Mouse (Mus musculus) hindbrain, embryonic 14.5 days (tissue): ENCODE data around the gene Iqcd. TPM values are rescaled to one million over a fixed set of nuclear protein-coding genes. Genes with fewer than 3 reads are reported as not detected.

Experiments
- ATAC-seq: fragments of 200-750 bp; cut with Nextera tagmentation; 2 replicates; pipeline ENCODE4 v1.8.0; 2017; ENCODE audit warnings: moderate number of reproducible peaks, mild to moderate bottlenecking, moderate TSS enrichment, moderate library complexity; ENCODE audit not compliant: low FRiP score
- DNase-seq: peaks from one replicate; pipeline ENCODE4 v3.0.0-alpha.2; 2015; ENCODE audit warnings: low spot score
- H3K27ac ChIP-seq: fragments of 300-500 bp; sonication (generic); 2 replicates; pipeline ENCODE4 v1.5.1; 2014; ENCODE audit warnings: mild to moderate bottlenecking, moderate library complexity
- H3K27me3 ChIP-seq: fragments of 300-500 bp; sonication (generic); 2 replicates; pipeline ENCODE4 v1.6.1; 2014; ENCODE audit warnings: mild to moderate bottlenecking, low read length, mixed read lengths; ENCODE audit not compliant: control insufficient read depth, insufficient read depth
- H3K36me3 ChIP-seq: fragments of 300-500 bp; sonication (generic); replicated peaks from 2 replicates; pipeline ENCODE4 v1.6.1; 2014; ENCODE audit not compliant: control insufficient read depth, insufficient read depth
- H3K4me1 ChIP-seq: fragments of 300-500 bp; sonication (generic); replicated peaks from 2 replicates; pipeline ENCODE4 v1.6.1; 2014; ENCODE audit warnings: antibody characterized with exemption, low read length, mixed read lengths; ENCODE audit not compliant: control insufficient read depth, insufficient read depth
- H3K4me2 ChIP-seq: fragments of 300-500 bp; sonication (generic); replicated peaks from 2 replicates; pipeline ENCODE4 v1.6.1; 2014; ENCODE audit warnings: mild to moderate bottlenecking, moderate library complexity
- H3K4me3 ChIP-seq: fragments of 300-500 bp; sonication (generic); replicated peaks from 2 replicates; pipeline ENCODE4 v1.5.1; 2014; ENCODE audit warnings: mild to moderate bottlenecking, low read length
- H3K9ac ChIP-seq: fragments of 300-500 bp; sonication (generic); 2 replicates; pipeline ENCODE4 v1.6.1; 2014
- H3K9me3 ChIP-seq: fragments of 300-500 bp; sonication (generic); 2 replicates; pipeline ENCODE4 v1.6.1; 2016; ENCODE audit warnings: low read length; ENCODE audit not compliant: control insufficient read depth
- WGBS: fragments of 180-500 bp; shearing (Covaris S2); extraction: QIAGEN DNeasy Blood & Tissue Kit; methylation state at CpG from one replicate; pipeline ENCODE4 v1.1.7; 2014; 5-methylcytosine and 5-hydroxymethylcytosine counted together
- polyA plus RNA-seq: library from polyadenylated mRNA; unstranded; fragments of >200 nt; fragmentation: Nextera tagmentation; extraction: Ambion mirVana; gene quantifications from 2 replicates; pipeline ENCODE4 v1.2.1, GENCODE M21; 2014

The Iqcd gene
- polyA plus RNA-seq, 1 experiment from 2014 or later = 1.9 TPM

DNA sequence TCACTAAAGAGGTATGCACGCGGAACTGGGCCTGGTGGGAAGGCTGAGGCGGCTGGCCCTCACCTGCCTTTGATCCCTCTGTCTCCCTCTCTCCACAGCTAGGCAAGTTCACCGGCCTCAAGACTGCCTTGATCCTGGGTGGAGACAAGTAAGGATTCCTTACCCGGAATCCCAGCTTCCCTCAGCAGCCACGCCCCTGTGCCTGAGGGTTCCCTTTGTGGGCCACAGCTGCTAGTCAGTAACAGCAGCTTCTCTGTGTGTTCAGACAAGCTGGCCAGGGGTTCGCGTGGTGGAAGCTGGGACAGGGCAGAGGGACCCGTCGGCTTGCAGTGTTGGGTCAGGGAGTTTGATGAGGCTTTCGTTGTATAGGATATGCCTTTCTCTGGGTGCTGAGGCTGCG, 30.0 kb downstream of the Iqcd start:
- peaks cover 75% of the 10 kb centered on the region for H3K36me3 ChIP-seq

GRCm38 (mm10) chr5:120619201-120619600, 30.4 kb downstream of the Iqcd start:
- 14% methylated on average over 5 of the region's 5 CpGs for WGBS
- no peak for ATAC-seq

More for the DNA sequence above, 30.0 kb downstream of the Iqcd start:
- no peak overlapping the region for H3K4me2 ChIP-seq
- peaks cover 5% of the 10 kb centered on the region; the same call in 1 of the 2 replicates for H3K4me1 ChIP-seq
- DNase-seq (no peak), ATAC-seq (no peak)
- H3K9me3 ChIP-seq = no peaks in the 10 kb centered on the region
- no peak overlapping the region for H3K27ac ChIP-seq
- H3K9ac ChIP-seq = no peak overlapping the region
- H3K4me3 ChIP-seq = no peak overlapping the region
- WGBS = 88% methylated on average over 12 of the region's 12 CpGs
- no peaks in the 10 kb centered on the region for H3K27me3 ChIP-seq

GRCm38 (mm10) chr5:120620375-120621077, 31.7 kb downstream of the Iqcd start:
- H3K36me3 ChIP-seq = peaks cover 92% of the 10 kb centered on the region
- H3K9ac ChIP-seq = no peak overlapping the region
- DNase-seq (peak; percentile 90), ATAC-seq (0 out of 2 replicates have a peak, but pooled peaks have one; percentile 14)
- no peak overlapping the region for H3K27ac ChIP-seq
- no peaks in the 10 kb centered on the region for H3K4me1 ChIP-seq
- no peak overlapping the region for H3K4me3 ChIP-seq
- no peaks in the 10 kb centered on the region for H3K27me3 ChIP-seq
- H3K4me2 ChIP-seq = no peak overlapping the region
- 70% methylated on average over 18 of the region's 18 CpGs for WGBS
- no peaks in the 10 kb centered on the region for H3K9me3 ChIP-seq

More at GRCm38 (mm10) chr5:120619201-120619600, 30.4 kb downstream of the Iqcd start:
- H3K9ac ChIP-seq = no peak overlapping the region
- no peak overlapping the region for H3K4me3 ChIP-seq
- no peak overlapping the region for H3K4me2 ChIP-seq
- H3K36me3 ChIP-seq = peaks cover 79% of the 10 kb centered on the region
- DNase-seq = peak; percentile 68
- H3K27me3 ChIP-seq = no peaks in the 10 kb centered on the region
- no peak overlapping the region for H3K27ac ChIP-seq
- H3K4me1 ChIP-seq = peaks cover under 1% of the 10 kb centered on the region; the same call in 1 of the 2 replicates
- no peaks in the 10 kb centered on the region for H3K9me3 ChIP-seq

GRCm38 (mm10) chr5:120621078-120621765, 32.4 kb downstream of the Iqcd start:
- Histone ChIP-seq H3K9ac (0 out of 2 replicates have a peak overlapping the region, but pooled peaks have one; percentile 3), H3K27me3 (no peaks in the 10 kb centered on the region), H3K4me2 (no peak overlapping the region), H3K4me3 (no peak overlapping the region), H3K4me1 (no peaks in the 10 kb centered on the region), H3K27ac (no peak overlapping the region), H3K9me3 (no peaks in the 10 kb centered on the region), H3K36me3 (peaks cover 96% of the 10 kb centered on the region)
- ATAC-seq (no peak), DNase-seq (peak; percentile 21)
- 90% methylated on average over 23 of the region's 23 CpGs for WGBS

DNA sequence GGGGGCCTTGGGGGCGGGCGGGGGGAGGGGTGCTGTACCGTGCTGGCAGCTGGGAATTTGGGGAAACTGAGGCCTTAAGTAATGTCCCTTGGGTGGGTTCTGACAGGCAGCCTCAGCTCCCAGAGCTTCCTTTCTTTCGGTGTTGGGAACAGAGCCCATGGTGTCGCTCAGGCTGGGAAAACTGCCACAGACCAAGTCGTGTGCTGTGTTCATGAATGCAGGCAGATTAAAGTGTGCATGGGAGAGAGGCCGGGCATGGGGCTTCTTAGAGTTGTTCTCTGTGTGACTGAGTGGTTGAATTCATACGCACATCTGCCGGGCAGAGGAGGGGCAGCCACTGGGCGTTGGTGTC, 33.0 kb downstream of the Iqcd start:
- Histone ChIP-seq H3K4me3 (no peak overlapping the region), H3K4me1 (no peaks in the 10 kb centered on the region), H3K27ac (no peak overlapping the region), H3K9me3 (no peaks in the 10 kb centered on the region), H3K27me3 (no peaks in the 10 kb centered on the region), H3K36me3 (peaks cover 99% of the 10 kb centered on the region), H3K4me2 (no peak overlapping the region), H3K9ac (no peak overlapping the region)
- 92% methylated on average over 10 of the region's 10 CpGs for WGBS
- no peak for DNase-seq
- no peak for ATAC-seq

DNA sequence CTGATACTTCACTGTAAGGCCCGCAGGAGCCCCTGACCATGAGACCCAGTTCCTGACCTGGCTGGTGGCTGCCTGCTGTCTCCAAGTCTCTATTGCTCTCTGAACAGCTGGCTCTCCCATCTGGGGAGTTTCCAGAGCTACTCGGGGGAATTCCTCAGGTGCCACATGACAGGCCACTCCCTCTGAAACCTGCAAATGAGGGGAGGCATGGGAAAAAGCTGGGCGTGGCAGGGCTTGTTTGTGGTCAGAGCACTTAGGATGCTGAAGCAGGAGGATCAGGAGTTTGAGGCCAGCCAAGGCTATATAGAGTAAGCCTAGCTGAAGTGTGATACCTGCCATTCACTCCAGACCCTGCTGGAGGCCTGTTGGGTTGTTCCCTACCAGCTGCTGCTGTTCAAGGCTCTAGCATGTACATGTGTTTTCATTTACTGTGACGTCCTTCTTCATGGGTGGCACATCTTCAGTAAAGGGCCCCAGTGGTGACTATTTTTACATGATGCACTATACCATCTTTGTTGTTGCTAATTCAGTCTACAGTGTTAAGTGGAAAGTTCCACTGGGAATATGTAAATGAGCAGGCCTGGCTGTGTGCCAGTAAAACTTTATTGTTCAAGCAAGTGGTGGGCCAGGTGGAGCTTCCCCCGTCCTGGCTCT, 33.5 kb downstream of the Iqcd start:
- Histone ChIP-seq H3K27ac (no peak overlapping the region), H3K9ac (no peak overlapping the region), H3K36me3 (peaks cover 99% of the 10 kb centered on the region), H3K4me3 (no peak overlapping the region), H3K27me3 (no peaks in the 10 kb centered on the region), H3K4me2 (no peak overlapping the region), H3K9me3 (no peaks in the 10 kb centered on the region), H3K4me1 (no peaks in the 10 kb centered on the region)
- 69% methylated on average over 5 of the region's 5 CpGs for WGBS
- ATAC-seq (no peak), DNase-seq (no peak)

- WGBS = 88% methylated on average over 10 of the region's 10 CpGs
- Histone ChIP-seq H3K4me3 (no peak overlapping the region), H3K4me2 (no peak overlapping the region), H3K27ac (no peak overlapping the region), H3K36me3 (peaks cover 89% of the 10 kb centered on the region), H3K4me1 (no peaks in the 10 kb centered on the region), H3K9ac (no peak overlapping the region; the same call in 1 of the 2 replicates), H3K9me3 (no peaks in the 10 kb centered on the region), H3K27me3 (no peaks in the 10 kb centered on the region; the same call in 1 of the 2 replicates)
- DNase-seq (no peak), ATAC-seq (no peak)
Measured at GRCm38 (mm10) chr5:120624427-120624826, 35.6 kb downstream of the Iqcd start.

DNA sequence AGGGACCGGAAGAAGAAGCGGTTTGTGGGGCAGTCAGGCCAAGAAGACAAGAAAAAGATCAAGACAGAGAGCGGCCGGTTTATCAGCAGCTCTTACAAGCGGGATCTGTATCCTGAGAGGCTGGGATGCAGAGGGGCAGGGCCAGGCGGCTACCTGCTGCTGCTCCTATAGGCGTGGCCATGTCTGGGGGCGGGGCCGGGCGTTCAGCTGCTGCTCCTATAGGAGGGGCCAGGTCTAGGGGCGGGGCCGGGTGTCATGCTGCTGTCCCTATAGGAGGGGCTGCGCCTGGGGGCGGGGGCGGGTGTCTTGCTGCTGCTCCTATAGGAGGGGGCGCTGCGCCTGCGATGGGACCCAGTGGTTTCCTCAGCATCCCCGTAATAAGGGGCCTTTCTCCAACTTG, 37.6 kb downstream of the Iqcd start:
- DNase-seq = no peak

More for the DNA sequence above, 37.6 kb downstream of the Iqcd start:
- no peak overlapping the region for H3K4me3 ChIP-seq
- no peak overlapping the region for H3K27ac ChIP-seq
- no peak overlapping the region for H3K9ac ChIP-seq
- peaks cover 69% of the 10 kb centered on the region for H3K36me3 ChIP-seq
- 35% methylated on average over 19 of the region's 19 CpGs for WGBS
- no peak overlapping the region for H3K4me2 ChIP-seq
- H3K27me3 ChIP-seq = peaks cover 9% of the 10 kb centered on the region
- ATAC-seq = no peak
- H3K4me1 ChIP-seq = no peaks in the 10 kb centered on the region
- no peaks in the 10 kb centered on the region for H3K9me3 ChIP-seq
